Mouse (Mus musculus) C2C12 (cell line): ENCODE results near the gene Shkbp1. TPM values are rescaled to one million over a fixed set of nuclear protein-coding genes. Genes with fewer than 3 reads are reported as not detected.
A peak's percentile ranks its signal among the peaks of the same experiment; 100 is the strongest.

ENCODE experiments used
- H3K27me3 ChIP-seq: one replicate; pipeline ENCODE4 v1.6.1; 2011; ENCODE audit not compliant: control insufficient read depth, insufficient read depth, insufficient read length
- H3K36me3 ChIP-seq: one replicate; pipeline ENCODE4 v1.6.1; 2011; ENCODE audit not compliant: control insufficient read depth, insufficient read depth
- H3K4me3 ChIP-seq: one replicate; pipeline ENCODE4 v1.5.1; 2011; ENCODE audit warnings: mild to moderate bottlenecking, control low read depth; ENCODE audit not compliant: poor library complexity, insufficient read depth, severe bottlenecking
- H3K79me2 ChIP-seq: one replicate; pipeline ENCODE4 v1.6.1; 2011; ENCODE audit not compliant: control insufficient read depth, insufficient read depth
- H3K79me3 ChIP-seq: one replicate; pipeline ENCODE4 v1.6.1; 2011; ENCODE audit warnings: low read depth, control low read depth
- H3ac ChIP-seq: one replicate; pipeline ENCODE3; 2011; ENCODE audit warnings: low read depth; ENCODE audit not compliant: control insufficient read depth, insufficient read length
- CEBPB ChIP-seq: IDR thresholded peaks from one replicate; pipeline ENCODE4 v1.6.1; 2011; ENCODE audit warnings: low read depth, mild to moderate bottlenecking, control low read depth, moderate library complexity
- CTCF ChIP-seq: IDR thresholded peaks from one replicate; pipeline ENCODE4 v1.5.1; 2011; ENCODE audit not compliant: control insufficient read depth, insufficient read depth, insufficient read length
- FOSL1 ChIP-seq: IDR thresholded peaks from one replicate; pipeline ENCODE4 v1.8.0; 2011; ENCODE audit warnings: mild to moderate bottlenecking, low read length; ENCODE audit not compliant: poor library complexity, insufficient read depth, severe bottlenecking
- MAX ChIP-seq: IDR thresholded peaks from one replicate; pipeline ENCODE4 v1.6.1; 2011; ENCODE audit warnings: mild to moderate bottlenecking, control low read depth
- MYOD1 ChIP-seq: IDR thresholded peaks from one replicate; pipeline ENCODE4 v1.6.1; 2011; ENCODE audit warnings: low read depth; ENCODE audit not compliant: control insufficient read depth, insufficient read length
- MYOG ChIP-seq: IDR thresholded peaks from one replicate; pipeline ENCODE4 v1.6.1; 2011; ENCODE audit not compliant: control insufficient read depth, insufficient read length; ENCODE audit errors: extremely low read depth
- USF1 ChIP-seq: IDR thresholded peaks from one replicate; pipeline ENCODE4 v1.6.1; 2011; ENCODE audit warnings: low read depth, mild to moderate bottlenecking, control low read depth, moderate library complexity
- polyA plus RNA-seq: library from polyadenylated mRNA; unstranded; fragments of >200 nt; fragmentation: generic; extraction: Trizol; gene quantifications from one replicate; pipeline ENCODE4 v1.2.1, GENCODE M21; 2012; ENCODE audit warnings: missing spikeins

The Shkbp1 gene
- polyA plus RNA-seq, 1 experiment = 27.6 TPM

DNA sequence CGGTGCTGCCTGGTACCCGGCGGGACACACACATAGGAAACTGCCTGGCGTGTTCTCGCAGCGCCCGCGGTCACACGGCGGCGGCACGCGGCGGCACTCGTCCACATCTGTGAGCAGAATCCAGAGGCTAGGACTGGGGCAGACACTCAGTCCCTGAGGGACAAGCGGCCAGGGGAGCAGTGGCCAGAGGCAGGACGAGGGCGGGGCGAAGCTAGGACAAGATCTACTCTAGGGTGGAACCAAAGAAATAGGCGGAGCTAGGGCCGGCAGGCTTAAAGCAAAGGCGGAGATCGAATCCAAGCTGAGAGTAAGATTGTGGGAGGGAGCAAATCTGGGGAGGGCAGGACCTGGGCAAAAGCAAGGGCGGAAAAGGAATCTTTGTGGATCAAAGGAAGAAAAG, 30.1 kb downstream of the Shkbp1 start:
- H3ac ChIP-seq = peak overlapping the region; percentile 31
- no peaks in the 10 kb centered on the region for H3K79me3 ChIP-seq
- no peak overlapping the region for H3K4me3 ChIP-seq
- H3K36me3 ChIP-seq = no peaks in the 10 kb centered on the region
- no peaks in the 10 kb centered on the region for H3K27me3 ChIP-seq
- H3K79me2 ChIP-seq = no peaks in the 10 kb centered on the region
- TF ChIP-seq FOSL1 = no peak
- TF ChIP-seq MAX = no peak
- no peak for TF ChIP-seq MYOG
- no peak for TF ChIP-seq CTCF
- no peak for TF ChIP-seq MYOD1
- no peak for TF ChIP-seq CEBPB
- no peak for TF ChIP-seq USF1

DNA sequence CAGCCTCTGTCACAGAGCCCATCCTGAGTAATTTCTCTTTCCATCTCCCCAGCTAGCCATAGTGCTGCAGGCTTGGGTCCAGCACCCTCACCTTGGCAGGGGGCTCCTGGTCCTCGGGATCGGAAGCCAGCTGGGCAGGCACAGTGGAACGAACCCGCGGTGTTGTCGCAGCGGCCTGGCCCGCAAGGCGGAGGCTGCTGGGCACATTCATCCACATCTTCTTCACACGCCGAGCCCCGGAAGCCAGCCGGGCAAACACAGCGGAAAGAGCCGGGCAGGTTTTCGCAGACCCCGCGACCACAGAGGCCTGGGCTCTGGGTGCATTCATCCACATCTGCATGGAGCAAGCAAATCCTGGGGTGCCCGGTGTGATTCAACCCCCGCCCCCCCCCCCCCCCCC, 30.9 kb downstream of the Shkbp1 start:
- no peaks in the 10 kb centered on the region for H3K79me2 ChIP-seq
- no peak for TF ChIP-seq CTCF
- no peak for TF ChIP-seq MAX
- TF ChIP-seq FOSL1 = no peak
- no peak for TF ChIP-seq CEBPB
- TF ChIP-seq USF1 = no peak
- no peak for TF ChIP-seq MYOG
- TF ChIP-seq MYOD1 = no peak
- no peak overlapping the region for H3ac ChIP-seq
- H3K27me3 ChIP-seq = no peaks in the 10 kb centered on the region
- no peaks in the 10 kb centered on the region for H3K36me3 ChIP-seq
- no peaks in the 10 kb centered on the region for H3K79me3 ChIP-seq
- no peak overlapping the region for H3K4me3 ChIP-seq

DNA sequence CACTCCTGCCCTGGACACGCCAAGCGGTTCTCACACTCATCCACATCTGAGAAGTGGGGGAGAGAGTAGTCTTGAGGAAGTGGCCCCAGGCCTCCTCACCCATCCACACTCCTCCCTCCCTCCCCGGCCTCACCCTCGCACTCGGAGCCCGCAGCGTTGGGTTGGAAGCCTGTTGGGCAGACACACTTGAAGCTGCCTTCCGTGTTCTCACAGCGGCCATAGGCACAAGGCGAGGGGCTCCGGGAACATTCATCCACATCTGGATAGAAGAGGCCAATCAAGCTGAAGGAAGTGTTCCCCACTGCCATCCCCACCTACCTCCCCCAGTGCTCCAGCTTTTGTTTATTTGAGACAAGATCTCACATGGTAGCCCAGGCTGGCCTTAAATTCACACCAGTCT, 31.7 kb downstream of the Shkbp1 start:
- no peaks in the 10 kb centered on the region for H3K79me3 ChIP-seq
- H3K36me3 ChIP-seq = no peaks in the 10 kb centered on the region
- no peak overlapping the region for H3ac ChIP-seq
- TF ChIP-seq USF1 = no peak
- TF ChIP-seq MYOD1 = no peak
- TF ChIP-seq CTCF = no peak
- no peak for TF ChIP-seq MYOG
- no peak for TF ChIP-seq CEBPB
- TF ChIP-seq MAX = no peak
- TF ChIP-seq FOSL1 = no peak
- H3K4me3 ChIP-seq = no peak overlapping the region
- no peaks in the 10 kb centered on the region for H3K79me2 ChIP-seq
- H3K27me3 ChIP-seq = no peaks in the 10 kb centered on the region

DNA sequence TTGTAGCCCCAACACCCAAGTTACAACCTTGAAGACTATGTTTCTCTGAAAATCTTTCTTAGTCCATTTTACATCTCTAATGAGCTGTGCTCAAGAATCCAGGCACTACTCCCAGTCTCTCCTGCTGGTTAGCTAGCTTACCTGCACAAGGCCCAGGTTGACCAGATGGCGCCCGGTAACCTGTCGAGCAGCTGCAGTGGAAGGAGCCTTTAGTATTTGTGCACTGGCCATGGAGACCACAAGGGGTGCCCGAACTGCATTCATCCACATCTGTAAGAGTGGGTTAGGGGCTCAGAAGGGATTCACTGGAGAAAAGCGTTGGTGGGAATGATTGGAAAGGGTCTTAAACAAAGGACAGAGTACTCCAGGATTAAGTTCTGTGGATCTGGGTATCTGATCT, 32.8 kb downstream of the Shkbp1 start:
- H3K36me3 ChIP-seq = no peaks in the 10 kb centered on the region
- H3ac ChIP-seq = no peak overlapping the region
- no peaks in the 10 kb centered on the region for H3K27me3 ChIP-seq
- no peaks in the 10 kb centered on the region for H3K79me2 ChIP-seq
- no peak overlapping the region for H3K4me3 ChIP-seq
- TF ChIP-seq CEBPB (no peak), CTCF (no peak), USF1 (no peak), MYOD1 (no peak), MYOG (no peak), MAX (no peak), FOSL1 (no peak)
- no peaks in the 10 kb centered on the region for H3K79me3 ChIP-seq

DNA sequence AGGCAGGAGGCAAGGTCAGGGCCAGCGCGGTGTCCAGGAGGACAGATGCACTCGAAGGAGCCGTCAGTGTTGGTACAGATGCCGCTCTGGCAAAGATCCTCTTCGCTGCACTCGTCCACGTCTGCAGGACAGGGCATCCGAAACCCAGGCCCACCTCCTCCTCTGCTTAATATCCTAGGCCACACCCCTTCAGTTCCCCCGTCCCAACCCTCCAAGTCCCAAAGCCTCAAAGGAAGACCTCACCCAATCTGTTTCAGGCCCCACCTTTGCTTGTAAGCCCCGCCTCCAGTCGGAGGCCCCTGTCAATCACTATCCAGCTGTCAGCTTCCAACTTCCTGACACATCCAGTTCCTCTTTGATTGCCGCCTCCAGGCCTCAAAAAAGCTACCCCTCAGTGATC, 33.5 kb downstream of the Shkbp1 start:
- H3K4me3 ChIP-seq = no peak overlapping the region
- no peaks in the 10 kb centered on the region for H3K27me3 ChIP-seq
- H3K79me3 ChIP-seq = no peaks in the 10 kb centered on the region
- H3K79me2 ChIP-seq = no peaks in the 10 kb centered on the region
- TF ChIP-seq MAX (no peak), CTCF (no peak), CEBPB (no peak), FOSL1 (no peak), MYOG (no peak), MYOD1 (no peak), USF1 (no peak)
- H3ac ChIP-seq = no peak overlapping the region
- no peaks in the 10 kb centered on the region for H3K36me3 ChIP-seq

DNA sequence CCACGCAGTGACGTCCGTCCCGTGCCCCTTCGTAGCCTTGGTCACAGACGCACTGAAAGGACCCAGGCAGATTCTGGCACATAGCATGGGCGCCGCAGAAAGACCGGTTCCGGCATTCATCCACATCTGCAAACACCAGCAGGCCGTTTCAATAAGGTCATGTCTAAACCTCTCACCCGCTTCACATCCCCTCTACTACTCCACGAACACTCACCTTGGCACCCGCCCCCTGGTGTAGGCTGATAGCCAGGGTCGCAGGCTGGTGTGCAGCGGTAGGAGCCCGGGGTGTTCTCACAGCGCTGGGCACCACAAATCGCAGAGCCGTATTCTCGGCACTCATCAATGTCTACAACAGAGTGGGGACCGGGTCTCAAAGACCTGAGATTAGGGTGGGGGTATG, 36.4 kb downstream of the Shkbp1 start:
- TF ChIP-seq MAX = no peak
- TF ChIP-seq MYOD1 = no peak
- TF ChIP-seq CEBPB = no peak
- no peak for TF ChIP-seq CTCF
- no peak for TF ChIP-seq USF1
- TF ChIP-seq FOSL1 = no peak
- no peak for TF ChIP-seq MYOG
- Histone ChIP-seq H3K79me3 (no peaks in the 10 kb centered on the region), H3K36me3 (no peaks in the 10 kb centered on the region), H3K4me3 (no peak overlapping the region), H3K27me3 (no peaks in the 10 kb centered on the region), H3ac (no peak overlapping the region), H3K79me2 (no peaks in the 10 kb centered on the region)
